Mouse (Mus musculus): ENCODE data around the gene Esrra. TPM values are rescaled to one million over a fixed set of nuclear protein-coding genes. Genes with fewer than 3 reads are reported as not detected.
"Not testable (repeated sequence)": the region's sequence is repeated elsewhere in the genome, so short reads cannot be mapped to it uniquely, and the experiment has no call there.

Gene Esrra
- total RNA-seq, 2 experiments from 2014 or later, result 12.4 to 24.6 TPM

- no peak for ATAC-seq (ENCODE audit: poor library complexity, severe bottlenecking)
These were observed 15.4 kb downstream of the Esrra start for GRCm38 (mm10) chr19:6906199-6906598.

DNA sequence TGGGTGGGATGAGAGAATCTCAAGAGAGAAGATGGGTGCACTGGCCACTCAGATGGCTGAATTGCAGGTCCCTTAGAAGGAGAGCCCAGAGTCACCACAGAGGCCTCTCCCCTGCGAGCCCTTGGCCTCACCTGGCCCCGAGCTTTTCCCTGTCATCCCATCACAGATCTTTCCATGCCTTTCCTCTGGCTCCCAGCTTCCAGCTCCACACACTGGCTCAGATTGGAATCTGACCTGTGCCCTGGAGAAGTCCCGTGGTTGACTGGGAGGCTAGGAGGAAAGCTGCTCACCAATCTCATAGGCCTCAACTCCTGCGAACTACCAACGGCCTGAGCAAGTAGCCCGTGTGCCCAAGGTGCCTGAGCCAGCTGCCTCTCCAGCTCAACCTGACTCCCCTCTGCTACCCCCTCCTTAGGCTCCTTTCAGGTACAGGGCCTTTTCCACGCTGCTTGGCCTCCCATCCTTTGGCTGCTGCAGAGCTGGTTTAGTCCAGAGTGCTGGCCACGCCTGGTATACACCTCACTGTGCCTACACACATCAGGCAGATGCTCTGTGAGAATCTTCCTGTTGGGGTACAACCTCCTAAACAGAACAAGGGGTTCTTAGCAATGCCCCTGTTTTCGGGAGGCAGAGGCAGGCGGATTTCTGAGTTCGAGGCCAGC is 16.0 kb downstream of the Esrra start:
- no peak for ATAC-seq (ENCODE audit: poor library complexity, severe bottlenecking)

GRCm38 (mm10) chr19:6904846-6905245 is 16.8 kb downstream of the Esrra start:
- ATAC-seq (ENCODE audit: poor library complexity, severe bottlenecking), result no peak

GRCm38 (mm10) chr19:6903031-6903430 is 18.6 kb downstream of the Esrra start:
- ATAC-seq (ENCODE audit: poor library complexity, severe bottlenecking), result no peak

DNA sequence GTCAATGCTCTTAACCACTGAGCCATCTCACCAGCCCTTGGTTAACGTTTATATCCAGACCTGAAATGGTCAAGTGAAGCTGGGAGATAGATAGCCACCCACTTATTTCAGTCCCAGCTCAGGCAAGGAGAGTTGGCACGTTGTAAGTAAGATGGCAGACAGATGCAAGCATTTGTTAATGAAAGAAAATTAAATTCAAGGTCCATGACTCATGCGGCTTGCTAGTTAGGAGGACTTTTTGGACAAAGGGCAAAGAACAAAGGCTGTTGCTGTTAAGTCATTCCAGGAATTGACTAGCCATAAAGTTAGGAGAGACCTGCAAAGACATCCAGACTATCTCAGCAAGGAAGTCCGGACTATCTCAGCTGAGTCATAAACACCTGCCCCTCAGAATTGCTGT is 22.0 kb downstream of the Esrra start:
- ATAC-seq (ENCODE audit: poor library complexity, severe bottlenecking), result no peak

- not testable (repeated sequence) for ATAC-seq (ENCODE audit: poor library complexity, severe bottlenecking)
These were observed 25.9 kb downstream of the Esrra start for GRCm38 (mm10) chr19:6895608-6896305.

- no peak for ATAC-seq (ENCODE audit: poor library complexity, severe bottlenecking)
These were observed 27.7 kb downstream of the Esrra start for GRCm38 (mm10) chr19:6893731-6894451.

DNA sequence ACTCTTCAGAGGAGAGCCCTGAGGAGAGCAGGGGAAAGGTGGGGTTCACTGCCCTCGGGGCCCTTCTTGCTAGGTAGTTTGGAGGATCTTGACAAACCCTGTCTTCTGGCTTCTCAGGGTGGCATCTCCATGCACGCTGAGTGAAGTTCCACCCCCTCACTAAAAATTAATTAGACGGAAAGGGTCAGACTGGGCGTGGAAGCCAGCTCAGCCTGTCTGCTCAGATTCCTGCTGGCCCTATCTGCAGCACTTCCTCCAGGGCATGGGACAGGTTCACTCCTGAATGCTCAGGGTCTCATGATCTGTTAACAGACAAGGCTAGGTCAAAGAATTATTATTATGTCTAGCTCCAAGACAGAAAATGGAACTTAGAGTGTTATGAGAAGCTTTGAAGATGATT is 29.1 kb downstream of the Esrra start:
- ATAC-seq (ENCODE audit: poor library complexity, severe bottlenecking), result no peak

DNA sequence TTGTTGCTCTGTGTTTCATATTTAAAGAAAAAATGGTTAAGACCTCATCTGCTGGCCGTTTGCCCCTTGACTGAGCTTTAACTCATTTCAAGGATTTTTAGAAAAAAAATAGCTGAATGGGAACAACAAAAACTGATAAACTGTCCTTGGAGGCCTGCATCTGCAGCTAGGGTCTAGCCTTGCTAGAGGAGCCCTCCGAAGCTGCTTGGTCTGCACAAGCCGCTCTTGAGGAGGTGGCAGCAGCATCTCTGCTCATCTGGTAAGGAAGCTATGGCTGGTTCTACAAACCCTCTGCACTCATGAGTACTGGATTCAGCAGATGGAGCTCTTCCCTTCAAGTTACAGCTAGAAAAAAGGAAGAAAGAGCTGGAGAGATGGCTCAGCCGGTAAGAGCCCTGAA is 43.6 kb downstream of the Esrra start:
- ATAC-seq (ENCODE audit: poor library complexity, severe bottlenecking), result no peak

- peak; percentile 40; the same call in 1 of the 2 replicates for ATAC-seq (ENCODE audit: poor library complexity, severe bottlenecking)
These were observed 44.8 kb downstream of the Esrra start for GRCm38 (mm10) chr19:6876799-6877198.

GRCm38 (mm10) chr19:6875834-6876233 is 45.8 kb downstream of the Esrra start:
- no peak for ATAC-seq (ENCODE audit: poor library complexity, severe bottlenecking)

DNA sequence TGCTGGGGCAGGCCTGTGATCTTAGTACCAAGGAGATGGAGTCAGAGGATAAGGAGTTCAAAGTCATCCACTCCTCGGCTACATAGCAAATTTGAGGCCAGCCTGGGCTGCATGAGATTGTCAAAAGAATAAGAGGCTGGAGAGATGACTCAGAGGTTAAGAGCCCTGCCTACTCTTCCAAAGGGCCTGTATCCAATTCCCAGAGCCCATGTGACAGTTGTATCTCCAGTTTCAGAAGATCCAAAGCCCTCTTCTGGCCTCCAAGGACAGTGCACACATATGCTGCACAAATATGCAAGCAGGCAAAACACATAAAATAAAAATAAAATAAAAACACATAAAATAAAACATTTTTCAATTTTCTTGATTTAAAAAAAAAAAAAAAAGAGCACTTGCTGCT is 47.4 kb downstream of the Esrra start:
- ATAC-seq (ENCODE audit: poor library complexity, severe bottlenecking), result no peak

DNA sequence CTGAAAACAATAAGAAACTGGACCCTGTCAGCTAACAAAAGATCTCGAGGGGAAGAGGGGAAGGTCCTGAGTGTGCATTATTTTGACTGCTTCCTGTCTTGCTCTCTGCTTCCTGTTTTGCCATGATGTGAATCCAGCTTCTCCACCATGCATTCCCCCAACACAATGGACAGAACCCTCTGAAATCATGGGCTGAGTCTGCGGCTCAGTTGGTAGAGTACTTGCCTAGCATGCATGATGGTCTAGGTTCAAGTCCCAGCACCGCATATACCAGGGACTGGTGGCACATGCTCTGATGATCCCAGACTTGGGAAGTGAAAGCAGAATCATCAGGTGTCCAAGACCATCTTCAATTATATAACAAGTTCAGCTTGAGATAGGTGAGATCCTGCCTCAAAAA is 48.9 kb downstream of the Esrra start:
- ATAC-seq (ENCODE audit: poor library complexity, severe bottlenecking), result no peak

DNA sequence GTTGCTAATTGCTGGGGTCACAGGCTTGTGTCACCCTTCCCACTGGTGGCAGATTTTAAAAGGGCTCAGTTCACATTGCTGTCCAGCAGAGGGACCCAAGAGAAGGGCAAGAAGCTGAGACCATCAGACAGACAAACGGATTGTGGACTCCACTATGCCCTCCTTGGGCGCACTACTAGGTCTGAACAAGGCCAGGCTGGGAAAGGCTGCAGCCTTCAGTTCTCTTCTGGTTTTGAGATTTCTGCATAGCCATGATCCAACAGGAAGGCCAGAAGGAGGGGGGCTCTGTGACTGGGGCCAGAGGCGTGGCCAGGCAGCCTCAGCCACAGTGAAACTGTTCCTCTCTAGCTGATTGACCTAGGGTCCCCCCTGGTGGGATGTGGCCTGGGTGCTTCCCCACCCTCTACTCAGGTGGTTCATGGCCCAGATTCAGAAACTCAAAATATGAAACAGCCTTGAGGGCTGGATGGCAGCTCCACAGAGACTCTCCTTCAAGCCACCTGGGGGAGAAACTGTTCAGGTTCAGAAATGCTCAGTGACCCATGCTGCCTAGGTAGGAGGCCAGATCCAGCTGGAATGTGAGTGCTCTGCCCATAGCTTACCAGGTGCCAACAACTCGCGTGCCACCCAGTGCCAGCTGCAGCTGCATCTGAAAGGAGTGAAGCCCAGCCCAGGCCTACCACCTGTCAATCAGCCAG is 49.9 kb downstream of the Esrra start:
- ATAC-seq (ENCODE audit: poor library complexity, severe bottlenecking), result peak; percentile 78

- peak; percentile 89 for ATAC-seq (ENCODE audit: poor library complexity, severe bottlenecking)
These were observed 52.3 kb downstream of the Esrra start for GRCm38 (mm10) chr19:6869355-6869754.

- no peak for ATAC-seq (ENCODE audit: poor library complexity, severe bottlenecking)
These were observed 60.2 kb downstream of the Esrra start for GRCm38 (mm10) chr19:6861451-6861850.

Other genes with a start within 250 kb of the Esrra start
- 5.5 and 7.3 TPM in 2 replicates for gene Rps6ka4, start 81.2 kb downstream of the Esrra start, total RNA-seq (2015)
- gene Rps6ka4, start 81.2 kb downstream of the Esrra start, total RNA-seq (2017), result 17.2 and 21.4 TPM in 2 replicates
- gene Ccdc88b, start 63.6 kb downstream of the Esrra start, total RNA-seq (2015), result 12.0 and 13.3 TPM in 2 replicates
- gene Ccdc88b, start 63.6 kb downstream of the Esrra start, total RNA-seq (2017), result 45.9 and 78.0 TPM in 2 replicates
- 133 and 146 TPM in 2 replicates for gene Trmt112, start 12.1 kb downstream of the Esrra start, total RNA-seq (2015)
- 176 and 188 TPM in 2 replicates for gene Trmt112, start 12.1 kb downstream of the Esrra start, total RNA-seq (2017)
- 951 and 1,046 TPM in 2 replicates for gene Prdx5, start 11.7 kb downstream of the Esrra start, total RNA-seq (2015)
- gene Prdx5, start 11.7 kb downstream of the Esrra start, total RNA-seq (2017), result 1,745 and 2,032 TPM in 2 replicates
- gene Catsperz, start 3.6 kb upstream of the Esrra start, total RNA-seq (2015), result not detected in 2 replicates
- gene Catsperz, start 3.6 kb upstream of the Esrra start, total RNA-seq (2017), result not detected in 2 replicates
- gene Kcnk4, start 12.7 kb upstream of the Esrra start, total RNA-seq (2015), result not detected in 2 replicates
- 0.11 TPM in 1 of 2 replicates, not detected in the other for gene Kcnk4, start 12.7 kb upstream of the Esrra start, total RNA-seq (2017)
- 16.4 and 20.3 TPM in 2 replicates for gene Bad, start 20.0 kb upstream of the Esrra start, total RNA-seq (2015)
- 45.2 and 67.1 TPM in 2 replicates for gene Bad, start 20.0 kb upstream of the Esrra start, total RNA-seq (2017)
- gene Gpr137, start 20.7 kb upstream of the Esrra start, total RNA-seq (2015), result 10.2 and 18.8 TPM in 2 replicates
- 18.4 and 20.2 TPM in 2 replicates for gene Gpr137, start 20.7 kb upstream of the Esrra start, total RNA-seq (2017)
- gene Ppp1r14b, start 53.2 kb upstream of the Esrra start, total RNA-seq (2015), result 54.3 and 63.8 TPM in 2 replicates
- gene Ppp1r14b, start 53.2 kb upstream of the Esrra start, total RNA-seq (2017), result 43.8 and 45.2 TPM in 2 replicates
- 10.4 and 11.8 TPM in 2 replicates for gene Plcb3, start 54.7 kb upstream of the Esrra start, total RNA-seq (2015)
- gene Plcb3, start 54.7 kb upstream of the Esrra start, total RNA-seq (2017), result 13.4 and 14.1 TPM in 2 replicates
- gene Fkbp2, start 58.7 kb upstream of the Esrra start, total RNA-seq (2015), result 127 and 145 TPM in 2 replicates
- gene Fkbp2, start 58.7 kb upstream of the Esrra start, total RNA-seq (2017), result 141 and 155 TPM in 2 replicates
- gene Vegfb, start 65.8 kb upstream of the Esrra start, total RNA-seq (2015), result 7.8 and 8.0 TPM in 2 replicates
- 2.4 and 2.8 TPM in 2 replicates for gene Vegfb, start 65.8 kb upstream of the Esrra start, total RNA-seq (2017)
- 19.5 and 23.0 TPM in 2 replicates for gene Dnajc4, start 70.8 kb upstream of the Esrra start, total RNA-seq (2015)
- 18.4 and 21.4 TPM in 2 replicates for gene Dnajc4, start 70.8 kb upstream of the Esrra start, total RNA-seq (2017)
- gene Nudt22, start 74.3 kb upstream of the Esrra start, total RNA-seq (2015), result 16.6 and 29.0 TPM in 2 replicates
- gene Nudt22, start 74.3 kb upstream of the Esrra start, total RNA-seq (2017), result 10.1 and 16.0 TPM in 2 replicates
- 1.5 and 3.4 TPM in 2 replicates for gene Trpt1, start 74.3 kb upstream of the Esrra start, total RNA-seq (2015)
- 2.7 and 3.4 TPM in 2 replicates for gene Trpt1, start 74.3 kb upstream of the Esrra start, total RNA-seq (2017)
- 76.4 and 89.1 TPM in 2 replicates for gene Fermt3, start 97.7 kb upstream of the Esrra start, total RNA-seq (2015)
- gene Fermt3, start 97.7 kb upstream of the Esrra start, total RNA-seq (2017), result 239 and 262 TPM in 2 replicates
- gene Stip1, start 118.2 kb upstream of the Esrra start, total RNA-seq (2015), result 90.4 and 95.8 TPM in 2 replicates
- 102 and 115 TPM in 2 replicates for gene Stip1, start 118.2 kb upstream of the Esrra start, total RNA-seq (2017)
- gene Macrod1, start 135.0 kb upstream of the Esrra start, total RNA-seq (2015), result 0.69 and 3.7 TPM in 2 replicates
- gene Macrod1, start 135.0 kb upstream of the Esrra start, total RNA-seq (2017), result 0.66 and 0.77 TPM in 2 replicates
- not detected in 2 replicates for gene Flrt1, start 183.9 kb upstream of the Esrra start, total RNA-seq (2015)
- gene Flrt1, start 183.9 kb upstream of the Esrra start, total RNA-seq (2017), result not detected in 2 replicates

Measured in megakaryocyte, adult 5-6 weeks (primary cell).